Mouse (Mus musculus) retina, postnatal 1 day (tissue): ENCODE results near the gene Zscan21.
A peak's percentile ranks its signal among the peaks of the same experiment; 100 is the strongest.
"Not testable (repeated sequence)": the region's sequence is repeated elsewhere in the genome, so short reads cannot be mapped to it uniquely, and the experiment has no call there.

ENCODE experiments used
- DNase-seq: peaks from one replicate; pipeline ENCODE4 v3.0.0-alpha.2; 2012

Gene Zscan21

GRCm38 (mm10) chr5:138116255-138117198 is at the start of gene Zscan21:
Gene Zscan21 (plus strand): TSS chr5:138116903.
- DNase-seq, result peak; percentile 94

DNA sequence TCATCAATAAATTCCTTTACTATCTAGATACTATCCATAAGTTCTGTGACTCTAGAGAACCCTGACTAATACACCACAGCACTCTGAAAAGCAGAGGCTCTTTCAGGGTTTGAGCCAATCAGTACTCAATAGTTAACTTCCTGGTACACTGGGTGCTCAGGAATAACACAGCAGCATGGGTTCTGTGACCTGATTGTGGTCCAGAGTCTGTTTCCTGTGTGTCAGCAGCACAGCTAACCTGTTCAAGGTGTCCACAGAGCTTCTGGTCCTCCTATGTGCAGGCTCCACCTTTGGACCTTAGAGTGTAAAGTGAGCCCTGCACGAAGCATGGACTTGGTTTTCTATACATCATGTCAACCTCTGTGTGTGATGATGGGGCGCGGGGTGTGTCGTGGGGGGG is 42.9 kb upstream of the Zscan21 start:
- DNase-seq, result no peak

GRCm38 (mm10) chr5:138075684-138076083 is 41.0 kb upstream of the Zscan21 start:
- DNase-seq, result no peak

- no peak for DNase-seq
Measured at GRCm38 (mm10) chr5:138076148-138076547, 40.6 kb upstream of the Zscan21 start.

- no peak for DNase-seq
Measured at GRCm38 (mm10) chr5:138080456-138080855, 36.2 kb upstream of the Zscan21 start.

- DNase-seq, result no peak
Measured at GRCm38 (mm10) chr5:138081446-138081845, 35.3 kb upstream of the Zscan21 start.

DNA sequence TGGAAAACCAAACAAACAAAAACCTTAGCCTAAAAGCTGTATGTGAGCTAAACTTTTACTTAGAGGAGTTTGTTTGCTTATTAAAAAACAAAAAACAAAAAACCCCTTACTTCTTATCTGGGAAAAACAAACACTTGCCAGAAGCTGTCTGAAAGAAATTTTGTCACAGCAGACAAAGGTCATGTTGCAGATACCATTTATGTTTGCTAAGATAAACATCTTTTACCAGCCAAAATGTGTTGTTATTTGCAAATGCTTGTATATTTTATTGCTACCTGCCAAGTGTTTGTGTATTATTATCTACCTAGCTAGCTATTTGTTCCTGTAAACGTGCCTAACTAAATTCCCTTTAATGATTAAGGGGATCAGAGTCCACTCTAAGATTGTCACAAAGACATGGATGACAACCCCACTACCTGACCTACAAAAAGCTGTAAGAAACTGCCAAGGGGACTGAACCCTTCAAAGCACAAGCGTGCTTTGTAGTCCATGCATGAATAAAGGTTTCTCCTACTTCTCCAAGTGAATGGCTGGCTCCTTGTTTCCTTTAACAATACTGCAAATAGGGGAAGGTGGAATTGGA is 33.3 kb upstream of the Zscan21 start:
- no peak for DNase-seq

- DNase-seq, result no peak
Measured at GRCm38 (mm10) chr5:138083936-138084335, 32.8 kb upstream of the Zscan21 start.

DNA sequence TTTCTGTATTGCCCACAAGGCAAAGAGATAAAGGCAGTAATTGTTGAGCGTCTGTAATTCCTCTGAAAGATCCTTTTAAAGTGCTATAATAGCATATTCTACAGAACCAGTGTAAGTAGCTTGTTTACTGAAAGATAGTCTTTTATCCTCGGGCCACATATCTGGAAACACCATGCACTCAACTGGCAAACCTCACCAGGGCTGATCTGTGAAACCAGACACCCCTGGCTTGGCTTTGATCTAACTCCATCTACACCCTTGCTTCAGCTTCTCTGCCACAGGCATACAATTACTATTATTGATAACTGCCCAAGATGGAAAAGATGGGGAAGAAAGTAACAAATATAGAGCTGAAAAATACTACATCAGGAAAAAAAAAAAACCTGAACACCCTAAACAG is 32.2 kb upstream of the Zscan21 start:
- no peak for DNase-seq

GRCm38 (mm10) chr5:138084996-138085395 is 31.7 kb upstream of the Zscan21 start, which contains the start of gene Zkscan1:
Gene Zkscan1 (plus strand): TSS chr5:138085084.
- peak; percentile 96 for DNase-seq

- DNase-seq, result peak; percentile 76
Measured at GRCm38 (mm10) chr5:138085421-138085911, 31.2 kb upstream of the Zscan21 start.

DNA sequence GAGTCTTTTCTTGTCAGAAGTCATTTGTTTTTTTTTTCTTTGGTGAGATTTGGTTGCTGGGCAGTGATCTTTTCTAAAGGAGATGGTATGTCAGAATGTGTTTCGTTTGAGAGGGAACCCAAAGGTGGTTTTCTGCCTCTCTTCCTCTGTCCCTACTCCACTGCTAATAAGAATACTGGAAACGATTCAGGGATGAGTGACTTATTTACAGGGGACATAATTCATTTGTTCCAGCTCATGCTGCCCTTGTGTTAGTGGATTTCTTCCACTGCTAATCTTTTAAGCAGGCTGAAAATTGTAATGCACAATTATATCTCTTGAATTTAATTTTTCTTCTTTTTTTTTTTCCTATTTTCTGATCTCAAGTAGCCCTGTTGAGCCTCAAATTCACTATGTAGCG is 29.9 kb upstream of the Zscan21 start:
- DNase-seq, result no peak

DNA sequence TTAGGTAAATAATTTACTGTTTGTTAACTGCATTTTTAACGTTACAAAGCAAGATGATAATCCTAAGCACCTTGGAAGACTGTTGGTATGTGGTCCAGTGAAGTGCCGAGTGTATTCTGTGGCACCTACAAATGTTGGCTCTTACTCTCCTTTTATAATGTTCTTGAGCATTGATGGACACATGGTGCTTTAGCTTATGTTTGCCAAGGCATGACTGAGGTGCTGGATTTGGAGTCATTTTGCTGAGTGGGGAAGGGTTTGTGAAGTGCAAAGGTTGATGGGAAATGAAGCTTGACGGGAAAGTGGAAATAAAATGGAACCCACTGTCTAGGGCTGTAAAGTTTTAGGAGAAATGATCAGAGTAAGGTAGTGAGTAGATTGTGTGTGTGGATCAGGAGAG is 28.3 kb upstream of the Zscan21 start:
- no peak for DNase-seq

DNA sequence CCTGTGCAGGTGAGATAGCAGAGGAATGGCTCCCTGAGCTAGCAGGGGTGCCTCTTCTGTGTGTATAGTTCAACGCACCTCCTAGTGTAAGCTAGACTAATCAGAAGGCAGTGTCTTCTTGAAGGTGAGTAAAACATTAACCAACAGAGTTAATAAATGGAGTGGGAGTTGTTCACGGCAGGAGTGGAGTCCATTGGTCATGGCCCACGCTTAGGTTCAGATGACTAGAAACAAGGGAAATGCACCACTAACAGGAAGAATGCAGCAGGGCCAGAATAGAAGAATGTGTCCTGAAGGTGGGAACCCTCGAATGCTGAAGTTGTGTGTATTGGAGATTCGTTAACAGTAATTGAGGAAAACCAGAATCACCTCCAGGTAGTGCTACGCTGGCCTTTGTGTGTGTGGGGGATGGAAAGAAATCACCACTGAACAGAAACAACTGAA is 27.6 kb upstream of the Zscan21 start:
- no peak for DNase-seq

DNA sequence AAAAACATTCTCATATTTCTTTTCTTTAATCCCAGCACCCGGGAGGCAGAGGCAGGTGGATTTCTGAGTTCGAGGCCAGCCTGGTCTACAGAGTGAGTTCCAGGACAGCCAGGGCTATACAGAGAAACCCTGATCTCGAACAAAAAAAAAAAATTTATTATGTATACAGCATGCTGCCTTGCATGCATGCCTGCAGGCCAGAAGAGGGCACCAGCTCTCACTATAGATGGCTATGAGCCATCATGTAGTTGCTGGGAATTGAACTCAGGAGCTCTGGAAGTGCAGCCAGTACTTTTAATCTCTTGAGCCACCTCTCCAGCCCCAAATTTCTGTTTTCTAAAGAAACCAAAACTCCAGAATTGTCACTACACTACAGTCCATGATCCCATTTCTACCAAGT is 26.4 kb upstream of the Zscan21 start:
- peak; percentile 42 for DNase-seq

GRCm38 (mm10) chr5:138090737-138091136 is 26.0 kb upstream of the Zscan21 start:
- DNase-seq, result no peak

DNA sequence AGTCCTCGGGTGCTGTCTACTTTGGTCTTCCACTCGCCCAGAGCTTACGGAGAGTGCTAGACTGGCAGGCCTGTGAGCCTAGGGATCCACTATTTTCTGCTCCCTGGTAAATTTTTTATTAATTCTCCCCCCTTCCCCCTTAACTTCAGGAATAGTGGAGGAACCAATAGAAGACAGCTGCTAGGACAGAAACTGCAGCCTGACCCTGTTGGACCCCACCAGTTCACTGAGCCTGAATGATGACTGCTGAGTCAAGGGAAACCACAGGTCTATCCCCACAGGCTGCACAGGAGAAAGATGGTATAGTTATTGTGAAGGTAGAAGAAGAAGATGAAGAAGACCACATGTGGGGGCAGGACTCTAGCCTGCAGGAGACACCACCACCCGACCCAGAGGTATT is 23.9 kb upstream of the Zscan21 start:
- DNase-seq, result no peak

- no peak for DNase-seq
Measured at GRCm38 (mm10) chr5:138094474-138094873, 22.2 kb upstream of the Zscan21 start.

GRCm38 (mm10) chr5:138104976-138105375 is 11.7 kb upstream of the Zscan21 start:
- no peak for DNase-seq

DNA sequence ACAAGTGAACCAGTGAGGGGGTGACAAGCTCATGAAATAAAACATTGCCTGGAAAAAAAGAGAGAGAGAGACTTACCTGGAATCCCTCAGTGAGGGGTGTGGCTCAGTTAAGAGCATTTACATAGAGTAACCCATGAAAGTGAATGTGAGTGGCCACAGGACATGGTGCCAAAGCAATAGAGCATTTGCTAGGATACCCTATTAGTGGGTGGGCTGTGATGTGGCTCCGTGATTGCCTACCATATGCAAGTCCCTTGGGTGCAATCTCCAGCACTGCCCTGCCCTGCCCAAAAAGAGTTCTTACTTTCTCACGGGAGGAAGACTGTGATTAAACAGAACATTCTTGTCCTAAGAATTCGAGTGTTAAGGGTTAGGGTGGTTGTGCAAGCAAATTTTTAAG is 9.6 kb upstream of the Zscan21 start:
- DNase-seq, result no peak

- DNase-seq, result not testable (repeated sequence)
Measured at GRCm38 (mm10) chr5:138109847-138110396, 6.8 kb upstream of the Zscan21 start.

GRCm38 (mm10) chr5:138117199-138118015 is 704 bp downstream of the Zscan21 start:
- peak; percentile 15 for DNase-seq

DNA sequence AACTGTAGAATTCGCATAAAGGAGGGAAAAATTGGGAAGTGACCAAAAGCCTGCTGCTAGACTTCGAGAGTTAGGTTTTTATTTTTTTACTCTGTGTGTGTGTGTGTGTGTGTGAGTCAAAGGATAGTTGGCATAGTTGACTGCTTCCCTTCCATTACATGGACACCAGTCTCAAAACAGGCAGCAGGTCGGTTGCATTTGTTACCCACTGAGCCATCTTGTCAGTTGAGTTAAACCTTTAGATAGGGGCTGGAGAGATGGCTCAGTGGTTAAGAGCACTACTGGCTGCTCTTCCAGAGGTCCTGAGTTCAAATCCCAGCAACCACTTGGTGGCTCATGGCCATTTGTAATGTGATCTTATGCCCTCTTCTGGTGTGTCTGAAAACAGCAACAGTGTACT is 1.3 kb downstream of the Zscan21 start:
- DNase-seq, result no peak
